Mouse (Mus musculus) CH12F3 (cell line): ENCODE results near the gene Ccdc107.

Source experiments
- in situ Hi-C: fragments of 300-500 bp; cut with MboI; formaldehyde crosslinking; loops from 2 replicates; pipeline ENCODE4 v1.14.3; 2020; ENCODE audit warnings: low sequenced_read_pairs

Ccdc107 gene

DNA sequence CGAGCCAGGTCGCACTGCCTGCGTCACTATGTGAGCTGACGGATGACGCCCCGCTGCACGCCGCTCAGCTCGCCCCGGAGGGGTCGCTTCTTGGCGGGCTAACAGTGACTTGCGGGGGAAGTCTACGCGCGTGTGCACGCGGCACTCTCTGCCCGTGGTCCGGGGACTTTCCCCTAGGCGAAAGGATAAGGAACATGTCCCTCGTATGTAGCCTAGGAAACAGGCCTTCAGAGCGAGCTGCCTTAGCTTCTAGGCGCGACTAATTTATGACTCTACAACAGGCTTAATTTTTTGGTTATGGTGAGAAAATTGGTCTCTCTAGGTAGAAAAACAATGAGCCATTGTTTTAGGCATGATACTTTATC lies at the start of gene Ccdc107:
Gene Ccdc107 (plus strand): TSS at position 80 of the 365 bp plus-strand sequence.
- in situ Hi-C loops: no loop called here

DNA sequence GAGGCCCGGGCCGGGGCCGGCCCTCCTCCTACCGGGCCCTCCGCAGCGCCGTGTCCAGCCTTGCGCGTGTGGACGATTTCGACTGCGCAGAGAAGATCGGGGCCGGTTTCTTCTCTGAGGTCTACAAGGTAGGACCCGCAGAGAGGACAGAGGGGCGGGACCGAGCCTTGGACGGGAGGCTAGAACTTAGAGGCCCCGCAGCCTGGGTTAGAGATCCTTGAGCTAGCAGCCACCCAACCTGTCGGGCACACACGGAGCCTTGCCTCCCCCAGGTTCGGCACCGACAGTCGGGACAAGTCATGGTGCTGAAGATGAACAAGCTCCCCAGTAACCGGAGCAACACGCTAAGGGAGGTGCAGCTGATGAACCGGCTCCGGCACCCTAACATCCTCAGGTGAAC lies 49.2 kb upstream of the Ccdc107 start:
- in situ Hi-C loops: loop anchor here (5.0 to 25.0 kb wide), 2 partner anchors 39 to 419 kb away; partner anchors contain the start of genes Olfr155 and Sit1

DNA sequence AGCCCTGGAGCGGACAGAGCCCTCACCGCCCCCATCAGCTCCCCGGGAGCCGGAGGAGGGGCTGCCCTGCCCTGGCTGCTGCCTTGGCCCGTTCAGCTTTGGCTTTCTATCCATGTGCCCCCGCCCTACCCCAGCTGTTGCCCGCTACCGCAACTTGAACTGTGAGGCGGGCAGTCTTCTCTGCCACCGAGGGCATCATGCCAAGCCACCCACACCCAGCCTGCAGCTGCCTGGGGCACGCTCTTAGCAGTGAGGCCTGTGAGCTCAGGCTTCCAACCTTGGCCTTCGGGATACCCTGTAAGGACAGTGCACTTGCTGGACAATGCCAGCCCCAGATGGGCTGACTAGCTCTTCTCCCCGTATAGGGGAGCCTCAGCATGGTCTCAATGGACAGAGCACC lies 45.4 kb upstream of the Ccdc107 start:
- in situ Hi-C loops: loop anchor here (25.0 kb wide), 1 partner anchor 415 kb away; the partner anchor contains the start of gene Olfr155

DNA sequence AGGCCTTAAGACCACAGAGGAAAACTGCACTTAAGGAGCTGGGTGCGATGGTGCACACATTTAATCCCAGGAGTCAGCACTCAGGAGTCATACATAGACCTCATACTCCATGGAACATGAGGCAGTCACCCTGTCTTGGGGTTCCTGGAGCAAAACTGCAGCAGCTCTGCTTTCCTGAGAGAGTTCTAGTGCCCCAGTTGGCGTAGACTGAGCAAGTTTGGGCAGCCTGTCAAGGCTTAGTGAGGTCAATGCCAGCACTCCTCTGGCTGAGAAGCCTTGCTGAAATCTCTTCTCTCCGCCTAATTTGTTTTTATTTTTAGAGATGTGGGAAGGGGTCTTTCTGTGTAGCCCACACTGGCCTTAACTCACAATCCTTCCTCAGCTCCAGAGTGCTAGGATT lies 44.1 kb upstream of the Ccdc107 start:
- in situ Hi-C loops: loop anchor here (25.0 kb wide), 1 partner anchor 414 kb away; the partner anchor contains the start of gene Olfr155

- in situ Hi-C loops: no loop called here
These were observed 40.4 kb upstream of the Ccdc107 start for GRCm38 (mm10) chr4:43452315-43452714.

- in situ Hi-C loops: no loop called here
These were observed 39.3 kb upstream of the Ccdc107 start for GRCm38 (mm10) chr4:43453413-43453812.

DNA sequence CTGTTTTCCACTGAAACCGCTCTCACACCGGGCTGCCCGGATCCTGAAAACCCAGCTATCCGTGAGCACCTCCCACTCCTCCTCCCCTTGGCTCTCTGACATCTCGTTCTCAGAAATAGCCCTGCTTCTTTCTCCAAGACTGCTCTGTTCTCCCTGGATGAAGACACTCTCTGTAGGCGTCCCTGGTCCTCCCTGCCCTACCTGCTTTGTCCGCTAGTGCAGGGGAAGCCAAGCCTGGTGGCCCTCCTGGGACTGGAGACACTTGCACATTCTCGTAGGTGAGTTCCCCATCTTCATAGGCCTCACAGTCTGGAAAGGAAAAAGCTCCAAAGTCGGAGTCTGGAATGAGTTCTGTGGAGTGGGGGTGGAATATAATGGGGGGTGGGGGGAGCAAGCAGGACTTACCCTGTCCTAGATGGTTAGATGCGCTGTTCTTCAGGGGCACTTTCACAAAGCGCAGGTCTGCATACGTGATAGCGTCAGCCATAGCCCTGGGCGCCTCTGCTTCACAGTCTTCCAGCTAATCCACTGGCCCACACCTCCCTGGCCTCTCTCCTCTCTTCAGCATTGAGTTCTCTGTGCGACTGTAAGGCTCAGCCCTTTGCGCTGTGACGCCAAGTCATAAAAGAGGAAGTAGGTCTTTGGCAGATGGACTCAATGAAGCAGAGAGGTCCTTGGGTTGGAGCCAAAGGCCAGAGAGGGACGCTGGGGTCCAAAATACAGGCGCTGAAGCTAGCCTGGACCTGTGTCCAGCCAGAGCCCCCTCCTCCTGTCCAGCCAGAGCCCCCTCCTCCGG lies 38.5 kb upstream of the Ccdc107 start, which contains the start of gene Cd72:
Gene Cd72 (minus strand): TSS at position 588 of the 796 bp plus-strand sequence.
- in situ Hi-C loops: no loop called here

DNA sequence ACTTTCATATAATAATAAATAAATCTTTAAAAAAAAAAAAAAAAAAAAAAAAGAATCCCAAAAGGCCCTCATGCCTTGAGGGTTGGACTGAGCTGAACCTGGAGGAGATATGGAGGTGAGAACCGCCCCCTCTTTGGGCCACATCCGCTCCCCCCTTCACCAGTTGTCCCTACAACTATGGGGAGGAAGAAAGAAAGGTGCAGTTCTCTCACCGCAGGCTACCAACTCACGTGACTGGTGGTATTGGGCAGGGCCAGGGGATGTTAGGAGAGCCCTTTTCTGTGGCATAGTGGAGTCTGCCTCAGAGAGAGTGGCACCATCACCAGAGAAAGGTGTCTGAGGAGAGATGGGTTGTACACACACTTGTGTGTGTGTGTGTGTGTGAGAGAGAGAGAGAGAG lies 36.2 kb upstream of the Ccdc107 start:
- in situ Hi-C loops: no loop called here

GRCm38 (mm10) chr4:43457124-43457523 lies 35.6 kb upstream of the Ccdc107 start:
- in situ Hi-C loops: no loop called here

GRCm38 (mm10) chr4:43463102-43463501 lies 29.6 kb upstream of the Ccdc107 start:
- in situ Hi-C loops: no loop called here

- in situ Hi-C loops: no loop called here
These were observed 26.8 kb upstream of the Ccdc107 start for GRCm38 (mm10) chr4:43465935-43466334.

DNA sequence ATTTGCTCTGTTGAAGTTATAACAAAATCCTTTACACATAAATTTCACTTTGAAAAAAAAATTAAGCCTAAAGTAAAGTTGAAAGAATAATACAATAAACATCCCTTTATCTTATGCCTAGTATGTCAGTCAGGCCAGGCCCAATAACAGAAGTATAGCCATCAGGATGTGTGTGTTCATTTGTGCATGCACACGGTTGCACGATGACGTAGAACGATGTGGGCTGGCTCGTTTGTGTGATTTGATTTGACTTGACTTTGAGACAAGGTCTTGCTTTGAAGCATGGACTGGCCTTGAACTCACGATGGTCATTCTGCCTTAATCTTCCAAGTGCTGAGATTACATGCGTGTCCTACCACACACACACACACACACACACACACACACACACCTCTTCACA lies 25.8 kb upstream of the Ccdc107 start:
- in situ Hi-C loops: no loop called here

DNA sequence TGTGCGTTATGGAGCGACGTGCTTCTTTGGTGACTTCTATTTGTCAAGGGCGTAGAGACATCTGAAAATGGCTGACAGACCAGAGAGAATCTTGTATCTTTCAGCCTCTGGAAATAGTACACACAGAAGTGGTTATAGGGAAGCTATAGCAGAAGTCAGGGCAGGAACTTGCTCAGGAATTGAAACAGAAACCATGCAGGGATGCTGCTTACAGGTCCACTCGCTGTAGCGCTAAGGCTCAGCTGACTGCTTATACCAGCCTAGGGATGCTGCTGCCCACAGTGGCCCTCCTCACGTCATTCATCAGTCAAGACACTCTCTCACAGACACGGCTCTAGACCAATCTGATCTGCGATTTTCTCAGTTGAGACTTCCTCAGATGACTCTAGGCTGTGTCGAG lies 22.4 kb upstream of the Ccdc107 start:
- in situ Hi-C loops: no loop called here

DNA sequence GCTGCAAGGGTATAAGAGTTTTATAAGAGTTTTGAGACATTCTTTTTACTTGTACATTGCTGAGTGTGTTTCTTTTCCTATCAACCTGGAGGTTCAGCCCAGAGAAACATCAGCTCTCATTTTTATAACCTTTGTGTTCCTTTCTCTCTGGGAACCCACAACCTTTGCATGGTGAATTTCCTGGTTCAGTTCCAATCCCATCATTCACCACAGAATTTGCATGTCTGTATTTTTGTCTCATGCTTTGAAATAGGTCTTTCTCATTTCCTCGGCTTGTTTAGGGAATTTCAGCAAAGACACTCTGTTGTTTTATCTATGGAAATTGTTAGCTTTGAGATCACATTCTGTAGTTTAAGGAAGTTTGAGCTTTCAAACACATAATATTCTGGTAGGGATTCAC lies 19.1 kb upstream of the Ccdc107 start:
- in situ Hi-C loops: no loop called here

DNA sequence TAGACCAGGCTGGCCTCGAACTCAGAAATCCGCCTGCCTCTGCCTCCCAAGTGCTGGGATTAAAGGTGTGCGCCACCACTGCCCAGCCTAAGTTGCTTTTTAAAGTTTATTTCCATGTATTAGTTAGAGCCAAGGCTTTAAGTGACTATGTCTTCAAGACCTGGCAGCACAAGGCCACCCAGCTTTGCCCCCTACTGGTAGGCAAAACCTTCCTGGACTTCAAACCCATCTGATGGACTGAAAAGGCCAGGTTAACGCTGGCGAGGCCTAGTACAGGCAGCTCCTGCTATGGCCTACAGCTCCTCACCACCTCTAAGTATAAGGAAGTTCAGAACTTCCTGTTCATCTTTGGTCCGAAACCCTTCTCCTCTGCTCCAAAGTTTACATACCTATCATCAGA lies 16.1 kb upstream of the Ccdc107 start:
- in situ Hi-C loops: no loop called here

DNA sequence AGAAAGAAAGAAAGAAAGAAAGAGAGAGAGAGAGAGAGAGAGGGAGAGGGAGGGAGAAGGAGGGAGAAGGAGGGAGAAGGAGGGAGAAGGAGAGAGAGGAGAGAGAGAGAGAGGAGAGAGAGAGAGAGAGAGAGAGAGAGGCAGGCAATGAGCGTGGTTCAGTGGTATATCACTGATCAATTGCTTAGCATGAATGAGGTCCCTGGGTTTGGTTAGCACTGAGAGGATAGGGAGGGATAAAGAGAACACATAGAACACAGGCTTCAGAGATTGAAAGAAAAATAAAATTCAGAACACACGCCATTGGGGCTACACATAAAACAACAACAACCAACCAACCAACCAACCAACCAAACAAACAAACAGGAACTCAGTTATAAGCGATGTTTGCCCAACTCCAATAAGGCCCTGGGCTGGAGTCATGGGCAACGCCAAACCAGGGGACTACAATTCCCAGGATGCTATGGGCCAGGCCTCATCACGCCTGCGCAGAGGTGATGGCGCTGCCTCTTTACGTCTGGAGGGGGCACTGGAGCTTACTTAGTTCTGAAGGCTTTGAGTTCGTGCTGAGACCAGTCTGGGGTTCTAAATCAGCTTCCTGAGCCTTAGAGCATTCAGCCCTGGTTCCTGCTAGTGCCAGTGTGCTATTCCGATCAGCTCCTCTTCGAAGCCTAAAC lies 14.7 kb upstream of the Ccdc107 start:
- in situ Hi-C loops: no loop called here

DNA sequence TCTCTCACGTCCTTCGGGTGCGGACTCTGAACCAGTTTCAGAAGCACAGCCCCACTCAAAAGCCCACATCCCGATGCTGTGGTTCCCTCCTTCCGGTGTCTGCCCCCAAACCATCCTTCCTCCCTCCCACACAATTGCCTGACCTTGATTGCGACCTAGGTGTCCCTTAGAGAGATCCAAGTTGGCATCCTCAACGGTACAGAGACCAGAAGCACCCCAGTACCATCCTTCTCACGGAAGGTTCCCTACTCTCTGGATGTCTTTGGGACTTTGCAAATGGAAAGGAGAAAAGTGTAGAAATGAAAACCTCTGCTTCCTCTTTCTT lies 14.2 kb upstream of the Ccdc107 start:
- in situ Hi-C loops: no loop called here

- in situ Hi-C loops: no loop called here
These were observed 13.5 kb upstream of the Ccdc107 start for GRCm38 (mm10) chr4:43478906-43479832.

GRCm38 (mm10) chr4:43480985-43481384 lies 11.7 kb upstream of the Ccdc107 start:
- in situ Hi-C loops: loop anchor here (5.0 kb wide), 1 partner anchor 39 kb away; the partner anchor contains the start of gene Tesk1

DNA sequence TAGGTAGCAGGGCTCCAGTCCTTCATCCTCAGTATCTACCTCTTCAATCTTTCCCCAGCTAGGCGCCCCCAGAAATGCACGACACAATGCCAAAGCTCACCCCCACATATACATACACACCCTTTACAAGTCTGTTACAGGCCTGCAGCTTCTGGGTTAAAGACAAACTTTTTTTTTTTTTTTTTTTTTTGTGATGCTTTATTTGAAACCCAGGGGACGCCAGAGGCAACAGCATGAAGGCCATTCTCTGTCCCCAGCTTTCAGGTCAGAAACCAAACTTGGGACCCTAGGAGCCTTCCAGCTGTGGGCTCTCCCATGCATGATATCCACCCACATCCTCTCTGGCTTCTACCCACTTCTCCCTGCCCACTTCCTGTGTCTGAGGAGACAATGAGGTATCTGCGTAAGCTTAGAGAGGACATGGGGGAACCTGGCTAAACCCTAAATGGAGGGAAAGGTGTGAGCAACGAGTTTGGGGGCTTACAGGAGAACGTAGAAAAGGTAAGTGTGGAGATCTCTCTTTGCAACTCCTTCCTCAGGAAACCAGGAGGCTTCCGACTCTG lies 10.7 kb upstream of the Ccdc107 start:
- in situ Hi-C loops: loop anchor here (5.0 kb wide), 1 partner anchor 40 kb away; the partner anchor contains the start of gene Tesk1

- in situ Hi-C loops: loop anchor here (5.0 kb wide), 1 partner anchor 40 kb away; the partner anchor contains the start of gene Tesk1
These were observed 10.1 kb upstream of the Ccdc107 start for GRCm38 (mm10) chr4:43482591-43482990.
